Mouse (Mus musculus) thymus, adult 2 months (tissue): ENCODE results near the gene Wnk2.

Source experiments
- CTCF ChIP-seq: fragments of 200-500 bp; IDR thresholded peaks from 2 replicates; pipeline ENCODE4 v1.5.1; 2012; ENCODE audit warnings: mild to moderate bottlenecking, control low read depth, low read length, moderate library complexity, borderline replicate concordance; ENCODE audit not compliant: control insufficient read depth, poor library complexity, insufficient read depth; ENCODE audit errors: extremely low read depth
- POLR2A ChIP-seq: fragments of 200-500 bp; IDR thresholded peaks from 2 replicates; pipeline ENCODE4 v1.6.1; 2012; ENCODE audit warnings: mild to moderate bottlenecking, low read length, control low read depth, moderate library complexity; ENCODE audit not compliant: control insufficient read depth, poor library complexity, insufficient read depth; ENCODE audit errors: extremely low read depth

- TF ChIP-seq CTCF: no peak
- TF ChIP-seq POLR2A: no peak
These were observed 100.4 kb downstream of the Wnk2 start for GRCm38 (mm10) chr13:49047393-49047792.
